Mouse (Mus musculus) left cerebral cortex, adult 11 months (tissue): ENCODE measurements around the gene Mtrr.

Experiments
- DNase-seq: peaks from one replicate; pipeline ENCODE4 v3.0.0; 2022; ENCODE audit warnings: low spot score

The Mtrr gene

GRCm38 (mm10) chr13:68581747-68582516, at the start of gene Mtrr, which contains the start of gene Fastkd3:
Mtrr (minus strand) TSS chr13:68582149.
Fastkd3 (plus strand) TSS chr13:68582234.
- peak; percentile 95 for DNase-seq

DNA sequence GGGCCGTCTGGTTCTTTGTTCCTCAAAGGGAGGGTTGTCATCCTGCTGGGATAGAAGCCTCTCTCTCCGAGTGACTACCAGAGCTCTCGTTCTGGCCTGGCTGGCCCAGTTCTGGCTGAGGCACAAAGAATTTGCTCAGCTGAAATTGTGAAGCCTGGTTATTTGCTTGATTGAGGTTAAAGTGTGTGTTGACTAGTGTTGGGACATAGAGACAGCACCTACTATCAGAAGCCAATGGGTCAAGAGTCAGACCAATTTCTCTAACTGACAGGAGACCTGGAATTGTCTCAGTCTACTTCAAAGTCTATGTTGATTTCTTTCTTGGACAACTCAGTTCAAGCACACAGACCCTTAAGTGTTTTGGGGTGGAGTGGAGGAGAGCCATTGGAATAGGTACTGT, 45.1 kb upstream of the Mtrr start:
- no peak for DNase-seq

GRCm38 (mm10) chr13:68622792-68623191, 40.8 kb upstream of the Mtrr start:
- DNase-seq = no peak

DNA sequence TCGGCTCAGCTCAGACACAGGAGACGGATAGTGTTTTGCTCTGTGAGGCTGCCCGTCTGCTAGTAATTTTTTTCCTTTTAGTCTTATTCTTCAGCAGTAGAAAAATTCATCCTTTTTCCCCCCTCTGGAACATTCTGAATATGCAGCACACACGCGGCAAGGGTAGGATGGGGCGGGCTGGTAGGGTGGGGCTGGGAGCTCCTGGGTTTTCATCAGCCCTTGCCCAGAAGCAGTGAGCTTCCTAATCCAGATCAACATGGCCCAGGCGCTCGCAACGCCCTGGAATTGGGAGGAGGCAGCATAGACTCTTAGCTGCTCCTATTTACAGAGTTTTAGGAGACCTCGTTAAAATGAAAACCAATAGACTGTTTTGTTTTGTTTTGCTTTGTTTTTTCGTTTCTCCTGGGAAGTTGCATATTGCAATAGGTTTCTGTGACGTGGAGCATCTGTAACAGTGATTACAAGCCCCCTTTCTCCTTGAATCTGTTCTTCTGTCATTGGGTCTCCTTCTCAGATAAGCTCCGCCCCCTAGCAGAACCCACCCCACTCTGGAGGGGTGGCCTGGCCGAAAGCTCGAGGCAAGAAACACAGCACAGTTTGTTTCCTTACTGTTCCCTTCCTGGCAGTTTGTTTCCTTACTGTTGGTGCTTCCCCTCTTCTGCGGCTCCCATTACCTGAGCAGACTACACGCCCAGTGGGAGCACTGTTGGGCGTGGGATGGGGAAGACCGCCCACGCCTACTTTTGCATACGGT, 25.9 kb upstream of the Mtrr start:
- no peak for DNase-seq

- DNase-seq = no peak
Observed at GRCm38 (mm10) chr13:68605689-68606126, 23.8 kb upstream of the Mtrr start.

GRCm38 (mm10) chr13:68603085-68603484, 21.1 kb upstream of the Mtrr start:
- no peak for DNase-seq

- DNase-seq = no peak
Observed at GRCm38 (mm10) chr13:68601184-68601583, 19.2 kb upstream of the Mtrr start.

DNA sequence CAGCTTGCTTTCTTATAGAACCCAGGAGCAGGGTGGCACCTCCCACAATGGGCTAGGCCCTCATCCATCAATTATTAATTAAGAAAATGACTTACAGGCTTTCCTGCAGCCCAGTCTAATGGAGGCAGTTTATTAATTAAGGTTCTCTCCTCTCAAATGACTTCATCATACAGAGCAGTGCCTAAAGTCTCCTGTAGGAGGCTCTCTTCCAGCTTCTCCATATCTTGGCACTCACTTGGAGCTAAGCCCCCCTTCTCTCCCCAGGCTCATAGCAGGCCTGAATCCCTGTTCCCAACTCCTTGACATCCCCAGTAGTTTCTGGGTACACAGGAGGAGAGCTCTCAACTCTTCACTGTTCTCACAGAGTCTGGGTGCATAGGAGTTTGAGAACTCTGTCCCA, 17.0 kb upstream of the Mtrr start:
- DNase-seq = no peak

DNA sequence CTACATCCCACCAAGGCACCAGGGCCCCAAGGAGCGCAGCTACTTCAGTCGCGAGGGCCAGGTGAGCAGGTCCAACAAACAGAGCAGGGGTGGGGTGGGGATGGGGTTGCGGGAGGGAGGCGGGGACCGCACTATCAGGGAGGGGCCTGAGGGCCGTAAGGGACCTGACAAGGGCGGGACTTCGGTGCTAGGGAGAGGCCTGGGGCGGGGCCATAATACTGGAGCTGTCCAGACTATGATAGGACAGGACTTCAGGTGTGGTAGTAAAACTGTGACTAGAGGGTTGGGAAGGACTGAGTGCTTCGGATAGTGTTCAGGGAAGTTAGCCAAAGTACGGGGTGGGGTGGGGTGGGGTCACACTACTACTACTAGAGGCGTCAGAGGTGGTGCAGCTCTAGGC, 15.7 kb upstream of the Mtrr start:
- DNase-seq = no peak

GRCm38 (mm10) chr13:68597199-68597598, 15.2 kb upstream of the Mtrr start, which contains the start of gene 1700001L19Rik:
1700001L19Rik (plus strand) TSS chr13:68597421.
- no peak for DNase-seq

GRCm38 (mm10) chr13:68593797-68594196, 11.8 kb upstream of the Mtrr start:
- DNase-seq = no peak

GRCm38 (mm10) chr13:68588352-68588751, 6.4 kb upstream of the Mtrr start:
- DNase-seq = no peak

DNA sequence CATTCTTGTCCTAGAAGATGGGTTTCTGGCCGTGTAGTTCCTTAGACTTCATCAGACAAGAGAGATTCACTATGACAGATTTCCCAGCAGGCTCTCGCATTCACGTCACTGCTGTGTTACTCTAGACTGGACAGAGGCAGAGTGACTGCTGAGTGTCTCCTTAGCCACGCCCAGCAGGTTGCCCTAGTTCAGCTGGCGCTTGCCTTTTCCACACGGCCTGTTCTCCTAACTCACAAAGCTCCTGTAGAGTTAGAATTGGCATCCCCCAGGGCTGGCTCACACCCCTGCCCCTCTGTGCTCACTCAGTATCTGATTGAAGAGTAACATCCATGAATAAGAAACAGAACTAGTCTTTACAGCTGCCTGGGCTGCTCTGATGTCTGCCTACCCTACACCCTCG, 3.5 kb upstream of the Mtrr start:
- DNase-seq = no peak

DNA sequence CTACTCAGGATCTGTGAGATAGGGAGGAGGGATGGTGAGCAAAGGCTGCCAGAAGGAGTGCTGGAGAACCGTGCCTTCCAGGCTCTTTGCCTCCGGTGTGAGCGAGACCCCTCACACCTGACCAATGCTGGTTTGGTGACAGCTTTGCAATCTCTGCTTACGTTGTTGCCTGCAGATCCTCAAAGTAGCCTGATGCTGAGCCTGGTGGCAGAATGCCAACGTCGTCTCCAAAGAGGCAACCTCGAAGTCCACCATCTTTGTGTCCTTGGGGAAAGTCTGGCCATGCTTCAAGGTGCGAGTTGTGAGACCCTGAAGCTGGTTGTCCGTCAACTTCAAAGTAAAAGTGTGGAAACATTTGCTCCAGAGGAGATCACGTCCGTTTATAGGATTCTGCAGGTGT, 2.0 kb upstream of the Mtrr start:
- DNase-seq = no peak

DNA sequence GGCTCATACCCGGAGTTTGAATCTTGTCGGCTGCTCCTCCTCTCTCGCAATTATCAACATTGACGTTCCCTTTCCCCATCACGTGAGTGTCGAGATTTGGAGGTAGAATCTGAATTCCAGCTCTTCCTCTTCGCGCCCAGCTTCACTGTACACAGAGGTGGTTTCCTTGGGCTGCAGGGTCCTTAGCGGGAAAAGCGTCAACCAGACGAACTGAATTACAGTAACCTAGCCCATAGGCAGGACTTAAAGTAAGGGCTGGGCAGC, 500 bp upstream of the Mtrr start:
- DNase-seq = no peak

GRCm38 (mm10) chr13:68581086-68581740, 736 bp downstream of the Mtrr start:
- DNase-seq = no peak

DNA sequence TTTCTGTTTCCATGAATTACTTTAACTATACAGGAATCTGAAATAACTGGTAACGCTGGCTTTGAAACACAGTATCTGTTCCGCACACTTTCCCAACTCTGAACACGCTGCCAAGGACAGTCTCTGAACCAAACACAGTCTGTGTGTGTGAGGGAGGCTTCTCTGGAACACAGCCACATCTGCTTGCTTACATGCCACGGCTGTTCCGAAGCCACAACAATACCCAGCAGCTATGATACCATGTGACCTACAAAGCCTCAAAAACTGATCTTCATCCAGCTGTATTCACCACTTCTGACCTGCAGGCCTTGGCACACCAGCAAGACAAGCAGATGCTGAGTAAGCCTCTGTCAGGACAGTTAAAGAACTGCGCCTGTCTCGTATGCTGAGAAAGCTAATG, 4.0 kb downstream of the Mtrr start:
- no peak for DNase-seq

- DNase-seq = no peak
Observed at GRCm38 (mm10) chr13:68574398-68574797, 7.6 kb downstream of the Mtrr start.

DNA sequence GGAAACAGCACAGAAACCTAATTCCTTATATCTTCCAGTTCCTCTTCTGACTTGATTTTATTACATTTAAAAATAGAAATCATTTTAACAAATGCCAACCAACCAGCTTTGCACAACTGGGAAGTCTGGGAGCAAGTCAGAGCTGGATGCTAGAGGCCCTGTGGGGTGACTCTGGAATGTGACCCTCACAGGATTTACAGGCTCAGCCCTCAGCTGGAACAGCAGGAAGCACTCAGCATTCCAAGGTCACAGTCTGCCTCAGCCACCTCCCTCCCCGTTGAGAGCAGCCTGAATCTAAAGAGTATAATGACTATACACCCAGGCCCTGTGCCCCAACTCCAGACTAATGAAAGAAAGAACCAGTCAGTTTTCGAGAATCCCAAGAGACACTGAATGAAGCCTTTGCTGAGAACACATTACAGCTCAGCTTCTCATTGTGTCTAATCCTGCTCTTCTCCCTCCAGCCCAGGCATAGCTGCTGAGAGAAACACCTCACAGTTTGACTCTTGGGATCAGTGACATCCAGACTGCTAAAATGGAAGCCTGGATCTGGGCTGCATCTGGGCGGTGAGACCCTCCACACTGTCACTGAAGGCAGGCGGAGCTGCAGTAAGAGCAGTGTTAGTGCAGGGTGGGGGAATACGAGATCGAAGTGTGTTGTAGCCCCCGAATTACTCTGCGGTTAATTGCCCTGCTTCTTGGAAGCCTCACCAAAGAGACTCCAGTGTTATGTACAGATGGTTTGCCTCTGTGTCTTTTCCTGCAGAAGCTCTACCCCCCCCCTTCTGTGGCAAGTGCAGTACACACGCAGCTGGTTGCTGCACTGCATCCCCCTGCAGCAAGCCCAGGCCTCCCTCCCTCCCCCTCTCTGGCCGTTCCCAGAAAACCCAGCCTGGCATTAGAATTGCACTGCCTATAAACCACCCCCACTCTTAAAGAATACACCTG, 8.7 kb downstream of the Mtrr start:
- DNase-seq = no peak

GRCm38 (mm10) chr13:68572247-68572646, 9.7 kb downstream of the Mtrr start:
- no peak for DNase-seq

- peak; percentile 72 for DNase-seq
Observed at GRCm38 (mm10) chr13:68569589-68570336, 12.2 kb downstream of the Mtrr start.
